In genomic region chr11:48978240-48978939, GRCm38 (mm10) we compare ENCODE assay signal across 17 mouse cellular contexts. TPM values are rescaled to one million over a fixed set of nuclear protein-coding genes. Genes with fewer than 3 reads are reported as not detected.
DNase-seq lines count a peak whose midpoint lies in the region; ATAC-seq and TF ChIP-seq lines count a peak whose summit lies in the region.
"Not testable (repeated sequence)": the region's sequence is repeated elsewhere in the genome, so short reads cannot be mapped to it uniquely, and the experiment has no call there.
"Had no signal": no experiment of that assay in that cellular context is flagged by ENCODE, and none has a peak within 500 bp of the region (broad histone marks: within the 10 kb centered on the region; RNA-seq: fewer than 3 reads in every experiment).

Gene Olfr56, plus strand, starts transcription at chr11:48978889.

- not testable (repeated sequence) for TF ChIP-seq POLR2A in spleen, adult 2 months (IDR thresholded peaks at IDR 0.05; ENCODE audit: low read depth, low read length)

- not testable (repeated sequence) for H3K4me2 ChIP-seq in lung, postnatal 0 days (replicated peaks; ENCODE audit: low read depth, low read length)

- not testable (repeated sequence) for TF ChIP-seq EP300 in lung, postnatal 0 days (IDR thresholded peaks at IDR 0.05)

- WGBS in lung, postnatal 0 days, result no CpG with 5 or more reads among the region's 1 CpGs
- no CpG with 5 or more reads among the region's 1 CpGs for WGBS in spleen, adult 2 months

- H3K27ac ChIP-seq in brown adipose tissue, adult 24 weeks (replicated peaks; ENCODE audit: low read depth, low read length), result peak within 1 kb of the TSS; percentile 48; the same call in 1 of the 2 replicates
- H3K27ac ChIP-seq in lung, postnatal 0 days (ENCODE audit: low read length), result not testable (repeated sequence)
- peak within 1 kb of the TSS; percentile 70 for H3K27ac ChIP-seq in spleen, adult 2 months (ENCODE audit: insufficient read depth, low read length)

- not testable (repeated sequence) for H3K27me3 ChIP-seq in G1E (ENCODE audit: insufficient read depth, low read length); lung, postnatal 0 days (replicated peaks; ENCODE audit: insufficient read depth, low read length); spleen, adult 2 months (ENCODE audit: control insufficient read depth, insufficient read depth, low read length)

- not testable (repeated sequence) for H3K4me3 ChIP-seq in G1E (ENCODE audit: low read depth, low read length); brown adipose tissue, adult 24 weeks (ENCODE audit: insufficient read depth, low read depth, low read length); lung, postnatal 0 days (ENCODE audit: low read depth, low read length); spleen, adult 2 months (ENCODE audit: extremely low read depth, insufficient read depth, insufficient read length)

- not testable (repeated sequence) for TF ChIP-seq CTCF in G1E (IDR thresholded peaks at IDR 0.05; ENCODE audit: low read depth, low read length); lung, postnatal 0 days (IDR thresholded peaks at IDR 0.05); spleen, adult 2 months (IDR thresholded peaks at IDR 0.05; ENCODE audit: extremely low read depth, insufficient read depth, insufficient read length, insufficient replicate concordance)

- peak; percentile 54; the same call in 1 of the 2 replicates for ATAC-seq in G1E (ENCODE audit: extremely low read depth, insufficient number of reproducible peaks, low FRiP score, poor library complexity, severe bottlenecking)
- ATAC-seq in granulocyte monocyte progenitor cell, adult 5-6 weeks (replicated peaks; ENCODE audit: poor library complexity, severe bottlenecking), result peak; percentile 76
- peak; percentile 7; the same call in 1 of the 2 replicates for ATAC-seq in lung, postnatal 0 days
- ATAC-seq in megakaryocyte progenitor cell, adult 5-6 weeks (replicated peaks; ENCODE audit: poor library complexity), result peak; percentile 75

- not testable (repeated sequence) for DNase-seq in G1E (ENCODE audit: low spot score); lung, postnatal 0 days (ENCODE audit: low spot score); spleen, adult 2 months (ENCODE audit: low read depth in 1 of 2, low spot score in 2 of 2)

- not testable (repeated sequence) for H3K9me3 ChIP-seq in G1E (replicated peaks); lung, postnatal 0 days (ENCODE audit: low read length)

- H3K4me1 ChIP-seq in G1E (ENCODE audit: insufficient read depth, low read depth, low read length); brown adipose tissue, adult 24 weeks (ENCODE audit: control insufficient read depth, insufficient read depth, insufficient read length, low read length); lung, postnatal 0 days (ENCODE audit: insufficient read depth, low read depth, low read length); spleen, adult 2 months (ENCODE audit: control insufficient read depth, insufficient read depth, insufficient read length): not testable (repeated sequence)

- H3K36me3 ChIP-seq in G1E (replicated peaks); lung, postnatal 0 days (ENCODE audit: insufficient read depth, low read length); spleen, adult 2 months (ENCODE audit: control insufficient read depth, insufficient read depth, low read length): not testable (repeated sequence)

- not testable (repeated sequence) for H3K9ac ChIP-seq in lung, postnatal 0 days (replicated peaks; ENCODE audit: low read depth)

RNA-seq across cellular contexts. Expression of gene Olfr56, which starts in this region (rescaled TPM):
- total RNA-seq in G1E (2014; fragmentation: Nextera tagmentation), result 0.24 TPM in 1 of 2 replicates, not detected in the other
- 0.27 and 0.46 TPM in 2 replicates for total RNA-seq in G1E (2017)
- 0.01 TPM in 1 of 2 replicates, not detected in the other for polyA plus RNA-seq in G1E (2012)
- not detected in 2 replicates for polyA plus RNA-seq in brown adipose tissue, adult 24 weeks (2012; ENCODE audit: insufficient read depth, insufficient read length, missing spikeins)
- total RNA-seq in granulocyte monocyte progenitor cell, adult 5-6 weeks (2014; fragmentation: Nextera tagmentation), result 1.7 TPM in 1 of 2 replicates, not detected in the other
- total RNA-seq in granulocyte monocyte progenitor cell, adult 5-6 weeks (2017), result 2.1 and 2.5 TPM in 2 replicates
- polyA plus RNA-seq in lung, postnatal 0 days (2015; fragmentation: Nextera tagmentation; extraction: Ambion mirVana), result 0.08 and 0.15 TPM in 2 replicates
- 0.64 and 0.94 TPM in 2 replicates for total RNA-seq in megakaryocyte progenitor cell, adult 5-6 weeks (2015)
- total RNA-seq in megakaryocyte progenitor cell, adult 5-6 weeks (2017), result 1.3 and 1.9 TPM in 2 replicates
- polyA plus RNA-seq in spleen, adult 2 months (2012; rRNA removed), result 0.05 and 0.22 TPM in 2 replicates
- total RNA-seq: adrenal gland, postnatal 25 days; forebrain, postnatal 0 days; gastrocnemius, adult 2 months; gastrocnemius, postnatal 14 days; heart, postnatal 36 days had no signal
- polyA plus RNA-seq: embryonic facial prominence, embryonic 11.5 days; forebrain, embryonic 11.5 days; forebrain, embryonic 14.5 days; forebrain, postnatal 0 days; heart, embryonic 12.5 days; hindbrain, embryonic 14.5 days; hindbrain, postnatal 0 days had no signal

Comparison
In these comparisons a context has a peak if more than half of its experiments do, and no peak if none do; other contexts are left out.
1. Peak in ATAC-seq in G1E; RNA of the gene not detected or under 1 TPM.
2. Peak in ATAC-seq in lung, postnatal 0 days; RNA of the gene not detected or under 1 TPM.
3. ATAC-seq: peak in every context shown above with its lines; median percentile 76 in granulocyte monocyte progenitor cell, adult 5-6 weeks; 75 in megakaryocyte progenitor cell, adult 5-6 weeks; 54 in G1E; 7 in lung, postnatal 0 days.